Mouse (Mus musculus) adrenal gland (tissue): ENCODE results near the gene Lpgat1.

ENCODE experiments used
- intact Hi-C: fragments of 180-260 bp; cut with DNase I; formaldehyde crosslinking; loops from one replicate; pipeline ENCODE4 v1.15.1; 2025
- long read RNA-seq, 2 experiments: library from polyadenylated mRNA; unstranded; transcript quantifications; one replicate each; pipeline ENCODE4 v2.0.0; 2020; ENCODE audit warnings: borderline replicate concordance in 1 of 2; ENCODE audit not compliant: insufficient replicate concordance in 1 of 2

The Lpgat1 gene
- long read RNA-seq, experiment 1, transcript Lpgat1-202 (8 exons, 2,792 nt): major isoform, 22 of 33 reads
- long read RNA-seq, experiment 1, partial matches to known transcripts: 2 of 33 reads
- long read RNA-seq, experiment 1, other reads (novel, unspliced or antisense): 9 of 33 reads
- long read RNA-seq, experiment 2, full-length matches to known transcripts: 17 of 26 reads
- long read RNA-seq, experiment 2, partial matches to known transcripts: 3 of 26 reads
- long read RNA-seq, experiment 2, other reads (novel, unspliced or antisense): 6 of 26 reads

- intact Hi-C loops: loop anchor here (2.0 kb wide), 1 partner anchor 99 kb away; no protein-coding TSS in a partner anchor
Observed at GRCm38 (mm10) chr1:191717601-191718498, at the start of gene Lpgat1. Gene Lpgat1 (plus strand): TSS chr1:191717834.

GRCm38 (mm10) chr1:191668030-191668429 is 49.6 kb upstream of the Lpgat1 start:
- intact Hi-C loops: no loop called here

GRCm38 (mm10) chr1:191674071-191674470 is 43.6 kb upstream of the Lpgat1 start:
- intact Hi-C loops: no loop called here

GRCm38 (mm10) chr1:191681633-191682032 is 36.0 kb upstream of the Lpgat1 start:
- intact Hi-C loops: no loop called here

- intact Hi-C loops: no loop called here
Observed at GRCm38 (mm10) chr1:191687531-191687930, 30.1 kb upstream of the Lpgat1 start.

- intact Hi-C loops: no loop called here
Observed at GRCm38 (mm10) chr1:191693231-191693630, 24.4 kb upstream of the Lpgat1 start.

GRCm38 (mm10) chr1:191698253-191698795 is 19.3 kb upstream of the Lpgat1 start:
- intact Hi-C loops: no loop called here

GRCm38 (mm10) chr1:191704535-191704934 is 13.1 kb upstream of the Lpgat1 start:
- intact Hi-C loops: no loop called here

- intact Hi-C loops: no loop called here
Observed at GRCm38 (mm10) chr1:191706541-191707078, 11.0 kb upstream of the Lpgat1 start.

GRCm38 (mm10) chr1:191709811-191710210 is 7.8 kb upstream of the Lpgat1 start:
- intact Hi-C loops: no loop called here

- intact Hi-C loops: no loop called here
Observed at GRCm38 (mm10) chr1:191712224-191712838, 5.3 kb upstream of the Lpgat1 start.

GRCm38 (mm10) chr1:191713813-191714212 is 3.8 kb upstream of the Lpgat1 start:
- intact Hi-C loops: no loop called here

- intact Hi-C loops: no loop called here
Observed at GRCm38 (mm10) chr1:191715150-191715549, 2.5 kb upstream of the Lpgat1 start.

- intact Hi-C loops: no loop called here
Observed at GRCm38 (mm10) chr1:191717141-191717540, 493 bp upstream of the Lpgat1 start.

- intact Hi-C loops: loop anchor here (2.0 kb wide), 1 partner anchor 98 kb away; no protein-coding TSS in a partner anchor
Observed at GRCm38 (mm10) chr1:191718522-191719281, 1.1 kb downstream of the Lpgat1 start.

- intact Hi-C loops: loop anchor here (2.0 kb wide), 1 partner anchor 97 kb away; no protein-coding TSS in a partner anchor
Observed at GRCm38 (mm10) chr1:191719326-191719725, 1.7 kb downstream of the Lpgat1 start.

- intact Hi-C loops: no loop called here
Observed at GRCm38 (mm10) chr1:191720419-191720818, 2.8 kb downstream of the Lpgat1 start.

GRCm38 (mm10) chr1:191722706-191723105 is 5.1 kb downstream of the Lpgat1 start:
- intact Hi-C loops: no loop called here

- intact Hi-C loops: no loop called here
Observed at GRCm38 (mm10) chr1:191723675-191724074, 6.0 kb downstream of the Lpgat1 start.

- intact Hi-C loops: no loop called here
Observed at GRCm38 (mm10) chr1:191724385-191725061, 6.9 kb downstream of the Lpgat1 start.
